Mouse (Mus musculus) heart, postnatal 0 days (tissue): Measurements from ENCODE around the gene Tefm. TPM values are rescaled to one million over a fixed set of nuclear protein-coding genes. Genes with fewer than 3 reads are reported as not detected.

Source experiments
- ATAC-seq: fragments of 200-750 bp; cut with Nextera tagmentation; 2 replicates; pipeline ENCODE4 v1.8.0; 2017; ENCODE audit warnings: low read depth, moderate number of reproducible peaks, moderate library complexity; ENCODE audit not compliant: insufficient read depth
- DNase-seq: peaks from one replicate; pipeline ENCODE4 v3.0.0-alpha.2; 2016; ENCODE audit warnings: low spot score
- H3K27ac ChIP-seq: fragments of 300-500 bp; sonication (generic); 2 replicates; pipeline ENCODE4 v1.5.1; 2014; ENCODE audit warnings: low read depth, mild to moderate bottlenecking
- H3K27me3 ChIP-seq: fragments of 300-500 bp; sonication (generic); 2 replicates; pipeline ENCODE4 v1.6.1; 2014; ENCODE audit warnings: low read length, mixed read lengths; ENCODE audit not compliant: control insufficient read depth, insufficient read depth
- H3K36me3 ChIP-seq: fragments of 300-500 bp; sonication (generic); replicated peaks from 2 replicates; pipeline ENCODE4 v1.6.1; 2014; ENCODE audit warnings: low read length, mixed read lengths; ENCODE audit not compliant: control insufficient read depth, insufficient read depth
- H3K4me1 ChIP-seq: fragments of 300-500 bp; sonication (generic); 2 replicates; pipeline ENCODE4 v1.6.1; 2014; ENCODE audit warnings: antibody characterized with exemption; ENCODE audit not compliant: control insufficient read depth, insufficient read depth
- H3K4me2 ChIP-seq: fragments of 300-500 bp; sonication (generic); 2 replicates; pipeline ENCODE4 v1.6.1; 2014; ENCODE audit warnings: low read depth, mild to moderate bottlenecking, low read length, moderate library complexity
- H3K4me3 ChIP-seq: fragments of 300-500 bp; sonication (generic); 2 replicates; pipeline ENCODE4 v1.5.1; 2014; ENCODE audit warnings: low read depth, low read length
- H3K9ac ChIP-seq: fragments of 300-500 bp; sonication (generic); replicated peaks from 2 replicates; pipeline ENCODE4 v1.6.1; 2014; ENCODE audit warnings: low read depth, low read length, mixed read lengths
- H3K9me3 ChIP-seq: fragments of 300-500 bp; sonication (generic); replicated peaks from 2 replicates; pipeline ENCODE4 v1.6.1; 2016; ENCODE audit warnings: low read length; ENCODE audit not compliant: control insufficient read depth
- CTCF ChIP-seq: IDR thresholded peaks from 2 replicates; pipeline ENCODE4 v1.5.1; 2016; ENCODE audit warnings: antibody characterized with exemption, control low read depth, low read depth
- EP300 ChIP-seq: IDR thresholded peaks from 2 replicates; pipeline ENCODE4 v1.6.1; 2016; ENCODE audit warnings: antibody characterized with exemption, low read depth
- WGBS: fragments of 180-500 bp; shearing (Covaris S2); extraction: QIAGEN DNeasy Blood & Tissue Kit; methylation state at CpG from one replicate; pipeline ENCODE4 v1.1.7; 2014; 5-methylcytosine and 5-hydroxymethylcytosine counted together
- polyA plus RNA-seq: library from polyadenylated mRNA; unstranded; fragments of >200 nt; fragmentation: Nextera tagmentation; extraction: Ambion mirVana; gene quantifications from 2 replicates; pipeline ENCODE4 v1.2.1, GENCODE M21; 2015
- total RNA-seq: library from RNA; depleted of rRNA; stranded (reverse); fragments of >200 nt; gene quantifications from 2 replicates; pipeline ENCODE4 v1.2.3, GENCODE M21; 2014; ENCODE audit warnings: low replicate concordance

Gene Tefm
- total and polyA plus RNA-seq, 2 experiments from 2014 or later, result 39.9 to 40.3 TPM

- no peaks in the 10 kb centered on the region for H3K27me3 ChIP-seq
- H3K4me3 ChIP-seq, result no peak overlapping the region
- no peaks in the 10 kb centered on the region for H3K36me3 ChIP-seq
- no peak overlapping the region for H3K9ac ChIP-seq
- no peak overlapping the region for H3K27ac ChIP-seq
- no peak for ATAC-seq
- DNase-seq, result no peak
- WGBS, result 62% methylated on average over 7 of the region's 7 CpGs
- H3K4me1 ChIP-seq, result no peaks in the 10 kb centered on the region
- TF ChIP-seq CTCF, result no peak
- TF ChIP-seq EP300, result no peak
- no peaks in the 10 kb centered on the region for H3K9me3 ChIP-seq
- H3K4me2 ChIP-seq, result no peak overlapping the region
Measured at GRCm38 (mm10) chr11:80163362-80164116, 21.6 kb upstream of the Tefm start.

GRCm38 (mm10) chr11:80161041-80161440, 19.1 kb upstream of the Tefm start:
- WGBS, result 76% methylated on average over 4 of the region's 4 CpGs
- no peak for ATAC-seq

GRCm38 (mm10) chr11:80159018-80159417, 17.0 kb upstream of the Tefm start:
- 79% methylated on average over 7 of the region's 7 CpGs for WGBS
- ATAC-seq, result no peak
- H3K9me3 ChIP-seq, result no peaks in the 10 kb centered on the region

More at GRCm38 (mm10) chr11:80161041-80161440, 19.1 kb upstream of the Tefm start:
- no peak for TF ChIP-seq EP300
- TF ChIP-seq CTCF, result no peak
- H3K27ac ChIP-seq, result no peak overlapping the region
- H3K9me3 ChIP-seq, result no peaks in the 10 kb centered on the region
- no peaks in the 10 kb centered on the region for H3K4me1 ChIP-seq
- no peak for DNase-seq
- H3K4me3 ChIP-seq, result no peak overlapping the region
- 0 out of 2 replicates have a peak, but pooled peaks cover under 1% of the 10 kb centered on the region for H3K27me3 ChIP-seq
- H3K4me2 ChIP-seq, result no peak overlapping the region
- no peaks in the 10 kb centered on the region for H3K36me3 ChIP-seq
- no peak overlapping the region for H3K9ac ChIP-seq

GRCm38 (mm10) chr11:80156841-80157240, 14.9 kb upstream of the Tefm start:
- H3K9ac ChIP-seq, result no peak overlapping the region
- no peaks in the 10 kb centered on the region for H3K4me1 ChIP-seq
- DNase-seq (no peak), ATAC-seq (no peak)
- no peak overlapping the region for H3K4me2 ChIP-seq
- WGBS, result 79% methylated on average over 4 of the region's 4 CpGs
- TF ChIP-seq CTCF, result no peak
- no peak for TF ChIP-seq EP300
- no peaks in the 10 kb centered on the region for H3K36me3 ChIP-seq
- H3K4me3 ChIP-seq, result no peak overlapping the region
- no peaks in the 10 kb centered on the region for H3K9me3 ChIP-seq
- no peak overlapping the region for H3K27ac ChIP-seq
- peaks cover 16% of the 10 kb centered on the region for H3K27me3 ChIP-seq

More at GRCm38 (mm10) chr11:80159018-80159417, 17.0 kb upstream of the Tefm start:
- Histone ChIP-seq H3K4me2 (no peak overlapping the region), H3K27ac (no peak overlapping the region), H3K27me3 (peaks cover 15% of the 10 kb centered on the region), H3K4me3 (no peak overlapping the region), H3K36me3 (no peaks in the 10 kb centered on the region), H3K4me1 (no peaks in the 10 kb centered on the region), H3K9ac (no peak overlapping the region)
- TF ChIP-seq EP300 (no peak), CTCF (no peak)
- DNase-seq, result no peak

- Histone ChIP-seq H3K4me1 (no peaks in the 10 kb centered on the region), H3K9ac (no peak overlapping the region), H3K9me3 (no peaks in the 10 kb centered on the region), H3K4me2 (0 out of 2 replicates have a peak overlapping the region, but pooled peaks have one; percentile 20), H3K27me3 (peaks cover 16% of the 10 kb centered on the region), H3K27ac (no peak overlapping the region), H3K4me3 (no peak overlapping the region), H3K36me3 (no peaks in the 10 kb centered on the region)
- WGBS, result 82% methylated on average over 4 of the region's 4 CpGs
- DNase-seq, result no peak
- ATAC-seq, result no peak
- TF ChIP-seq CTCF (no peak), EP300 (no peak)
Measured at GRCm38 (mm10) chr11:80155961-80156360, 14.0 kb upstream of the Tefm start.
